Comparison of ENCODE assay signal across 8 mouse cellular contexts in the genomic region with DNA sequence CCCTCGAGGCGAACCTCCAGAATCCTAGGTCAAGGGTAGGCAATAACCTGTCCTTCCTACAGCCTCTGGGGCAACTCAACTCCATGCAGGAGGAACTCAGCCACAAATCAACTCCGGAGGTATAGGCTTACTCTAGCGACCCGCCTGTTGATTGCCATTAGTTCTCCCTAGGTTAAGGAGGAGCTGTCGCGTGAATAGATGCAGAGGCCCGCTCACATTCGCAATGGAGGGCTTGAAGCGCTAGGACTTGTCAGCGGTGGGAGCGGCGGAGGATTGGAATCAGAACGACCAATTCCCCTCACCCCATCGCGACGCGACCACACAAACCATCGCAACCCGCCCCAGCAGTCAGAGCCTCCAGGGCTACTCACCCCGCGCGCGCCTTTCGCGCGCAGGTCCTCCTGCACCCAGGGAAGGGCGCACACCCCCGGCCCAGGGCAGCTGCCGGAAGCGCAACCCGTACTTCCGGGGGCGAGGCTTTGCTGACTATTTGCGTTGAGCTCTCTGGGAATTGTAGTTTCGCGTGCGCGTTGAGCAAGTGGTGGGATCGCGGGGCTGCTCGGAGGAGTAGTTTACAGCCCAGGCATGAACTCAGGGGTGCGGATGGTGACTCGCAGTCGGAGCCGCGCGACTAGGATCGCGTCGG. TPM values are rescaled to one million over a fixed set of nuclear protein-coding genes. Genes with fewer than 3 reads are reported as not detected.
DNase-seq lines count a peak whose midpoint lies in the region; ATAC-seq and TF ChIP-seq lines count a peak whose summit lies in the region.

A gene (minus strand): TSS at position 464 of the 646 bp plus-strand sequence.
A gene (plus strand): TSS at position 514 of the 646 bp plus-strand sequence.

- no peaks in the 10 kb centered on the region for H3K9me3 ChIP-seq in E14TG2a.4 (ENCODE audit: low read length)
- H3K9me3 ChIP-seq in forebrain, embryonic 11.5 days (ENCODE audit: control insufficient read depth, low read length): no peaks in the 10 kb centered on the region
- no peaks in the 10 kb centered on the region for H3K9me3 ChIP-seq in heart, embryonic 15.5 days (replicated peaks)
- no peaks in the 10 kb centered on the region for H3K9me3 ChIP-seq in liver, embryonic 13.5 days (replicated peaks)
- no peaks in the 10 kb centered on the region for H3K9me3 ChIP-seq in stomach, embryonic 15.5 days

- WGBS in forebrain, embryonic 11.5 days: 2% methylated on average over 51 of the region's 51 CpGs
- 1% methylated on average over 51 of the region's 51 CpGs for WGBS in heart, embryonic 15.5 days
- 2% methylated on average over 51 of the region's 51 CpGs for WGBS in liver, embryonic 13.5 days (ENCODE audit: insufficient replicate concordance)
- under 1% methylated on average over 51 of the region's 51 CpGs for WGBS in stomach, embryonic 15.5 days

- DNase-seq in c-Kit-positive CD71-positive TER-119-negative erythroid progenitor cells, embryonic 14.5 days (ENCODE audit: low read depth): peak; percentile 83
- peak; percentile 93 for DNase-seq in forebrain, embryonic 11.5 days (ENCODE audit: low spot score)
- peak; percentile 91 for DNase-seq in kidney, postnatal 14 days
- DNase-seq in liver, embryonic 13.5 days: peak; percentile 77
- DNase-seq in neural tube, embryonic 10.5 days (ENCODE audit: extremely low spot score, low spot score): peak; percentile 87

- peak within 1 kb of the TSS; percentile 81 for H3K4me2 ChIP-seq in forebrain, embryonic 11.5 days (ENCODE audit: low read depth, low read length, severe bottlenecking)
- peak within 1 kb of the TSS; percentile 82 for H3K4me2 ChIP-seq in heart, embryonic 15.5 days
- peak within 1 kb of the TSS; percentile 82 for H3K4me2 ChIP-seq in liver, embryonic 13.5 days
- peak within 1 kb of the TSS; percentile 85 for H3K4me2 ChIP-seq in stomach, embryonic 15.5 days

- 0 out of 2 replicates have a peak within 1 kb of the TSS, but pooled peaks have one; percentile 5 for H3K27ac ChIP-seq in forebrain, embryonic 11.5 days (ENCODE audit: low read depth, low read length)
- peak within 1 kb of the TSS; percentile 93 for H3K27ac ChIP-seq in heart, embryonic 15.5 days
- H3K27ac ChIP-seq in liver, embryonic 13.5 days: peak within 1 kb of the TSS; percentile 67
- peak within 1 kb of the TSS; percentile 91 for H3K27ac ChIP-seq in stomach, embryonic 15.5 days

- no peaks in the 10 kb centered on the region for H3K27me3 ChIP-seq in E14TG2a.4 (ENCODE audit: insufficient read depth, low read length)
- H3K27me3 ChIP-seq in forebrain, embryonic 11.5 days (ENCODE audit: control insufficient read depth, insufficient read depth, low read length): no peaks in the 10 kb centered on the region
- H3K27me3 ChIP-seq in heart, embryonic 15.5 days: peaks cover 7% of the 10 kb centered on the region; the same call in 1 of the 2 replicates
- H3K27me3 ChIP-seq in liver, embryonic 13.5 days: no peaks in the 10 kb centered on the region
- H3K27me3 ChIP-seq in stomach, embryonic 15.5 days (replicated peaks): no peaks in the 10 kb centered on the region

- peak within 1 kb of the TSS; percentile 83 for H3K9ac ChIP-seq in forebrain, embryonic 11.5 days (ENCODE audit: low read length)
- peak within 1 kb of the TSS; percentile 82 for H3K9ac ChIP-seq in heart, embryonic 15.5 days
- H3K9ac ChIP-seq in liver, embryonic 13.5 days: peak within 1 kb of the TSS; percentile 79
- H3K9ac ChIP-seq in stomach, embryonic 15.5 days: peak within 1 kb of the TSS; percentile 54

- peak within 1 kb of the TSS; percentile 88 for H3K4me3 ChIP-seq in E14TG2a.4 (replicated peaks; ENCODE audit: low read length)
- H3K4me3 ChIP-seq in forebrain, embryonic 11.5 days (ENCODE audit: low read depth, low read length): peak within 1 kb of the TSS; percentile 72
- H3K4me3 ChIP-seq in heart, embryonic 15.5 days: peak within 1 kb of the TSS; percentile 79
- peak within 1 kb of the TSS; percentile 70 for H3K4me3 ChIP-seq in liver, embryonic 13.5 days (replicated peaks)
- peak within 1 kb of the TSS; percentile 65 for H3K4me3 ChIP-seq in stomach, embryonic 15.5 days (replicated peaks)

- peak; percentile 90 for ATAC-seq in forebrain, embryonic 11.5 days (replicated peaks; ENCODE audit: low FRiP score)
- peak; percentile 78 for ATAC-seq in heart, embryonic 15.5 days (replicated peaks; ENCODE audit: insufficient number of reproducible peaks, insufficient read depth, low FRiP score, low read depth)
- ATAC-seq in liver, embryonic 13.5 days (ENCODE audit: low read depth): peak; percentile 81
- ATAC-seq in stomach, embryonic 15.5 days (ENCODE audit: insufficient read depth, low FRiP score, low read depth): peak; percentile 74

- peaks cover 66% of the 10 kb centered on the region for H3K36me3 ChIP-seq in E14TG2a.4 (ENCODE audit: insufficient read depth, low read length)
- no peaks in the 10 kb centered on the region for H3K36me3 ChIP-seq in forebrain, embryonic 11.5 days (ENCODE audit: control insufficient read depth, insufficient read depth, low read length)
- peaks cover 31% of the 10 kb centered on the region for H3K36me3 ChIP-seq in heart, embryonic 15.5 days
- H3K36me3 ChIP-seq in liver, embryonic 13.5 days: peaks cover 30% of the 10 kb centered on the region
- peaks cover 13% of the 10 kb centered on the region for H3K36me3 ChIP-seq in stomach, embryonic 15.5 days

- TF ChIP-seq CTCF in E14TG2a.4 (conservative IDR thresholded peaks at IDR 0.05; ENCODE audit: low read length): no peak

- H3K4me1 ChIP-seq in E14TG2a.4 (replicated peaks; ENCODE audit: low read depth, low read length): peaks cover 55% of the 10 kb centered on the region
- peaks cover 15% of the 10 kb centered on the region; the same call in 1 of the 2 replicates for H3K4me1 ChIP-seq in forebrain, embryonic 11.5 days (replicated peaks; ENCODE audit: control insufficient read depth, insufficient read depth, low read length)
- peaks cover 38% of the 10 kb centered on the region for H3K4me1 ChIP-seq in heart, embryonic 15.5 days (replicated peaks)
- H3K4me1 ChIP-seq in liver, embryonic 13.5 days (replicated peaks): peaks cover 41% of the 10 kb centered on the region
- H3K4me1 ChIP-seq in stomach, embryonic 15.5 days: peaks cover 17% of the 10 kb centered on the region

RNA-seq across cellular contexts. Expression of the first gene that starts in this region (rescaled TPM):
- 77.6 and 87.4 TPM in 2 replicates for polyA plus RNA-seq in forebrain, embryonic 11.5 days (2014; fragmentation: Nextera tagmentation; extraction: Ambion mirVana)
- polyA plus RNA-seq in heart, embryonic 15.5 days (2015; fragmentation: Nextera tagmentation; extraction: Ambion mirVana): 39.0 and 56.0 TPM in 2 replicates
- 18.6 and 22.4 TPM in 2 replicates for polyA plus RNA-seq in liver, embryonic 13.5 days (2015; fragmentation: Nextera tagmentation; extraction: Ambion mirVana)
- 45.4 TPM in 2 replicates for polyA plus RNA-seq in stomach, embryonic 15.5 days (2015; fragmentation: Nextera tagmentation; extraction: Ambion mirVana)

RNA-seq across cellular contexts. Expression of the second gene that starts in this region (rescaled TPM):
- polyA plus RNA-seq in forebrain, embryonic 11.5 days (2014; fragmentation: Nextera tagmentation; extraction: Ambion mirVana): 20.0 TPM in 2 replicates
- 7.7 and 10.9 TPM in 2 replicates for polyA plus RNA-seq in heart, embryonic 15.5 days (2015; fragmentation: Nextera tagmentation; extraction: Ambion mirVana)
- 8.4 and 9.2 TPM in 2 replicates for polyA plus RNA-seq in liver, embryonic 13.5 days (2015; fragmentation: Nextera tagmentation; extraction: Ambion mirVana)
- 18.7 and 20.3 TPM in 2 replicates for polyA plus RNA-seq in stomach, embryonic 15.5 days (2015; fragmentation: Nextera tagmentation; extraction: Ambion mirVana)

Comparison
In these comparisons a context has a peak if more than half of its experiments do, and no peak if none do; other contexts are left out.
1. Peak in every context shown above with its lines: DNase-seq, ATAC-seq, H3K4me3 ChIP-seq and H3K27ac ChIP-seq.
2. H3K27ac ChIP-seq: peak in every context shown above with its lines; median percentile 93 in heart, embryonic 15.5 days; 91 in stomach, embryonic 15.5 days; 67 in liver, embryonic 13.5 days; 5 in forebrain, embryonic 11.5 days.